Mouse (Mus musculus) cortical plate, adult 2 months (tissue): ENCODE data around the gene Trim15.

ENCODE experiments used
- CTCF ChIP-seq: fragments of 200-500 bp; IDR thresholded peaks from 2 replicates; pipeline ENCODE4 v1.5.1; 2011; ENCODE audit warnings: mild to moderate bottlenecking, control low read depth, low read length; ENCODE audit not compliant: insufficient read depth; ENCODE audit errors: extremely low read depth
- POLR2A ChIP-seq: fragments of 200-500 bp; IDR thresholded peaks from 2 replicates; pipeline ENCODE4 v1.6.1; 2011; ENCODE audit warnings: mild to moderate bottlenecking, low read length, control low read depth; ENCODE audit not compliant: insufficient read depth; ENCODE audit errors: extremely low read depth

DNA sequence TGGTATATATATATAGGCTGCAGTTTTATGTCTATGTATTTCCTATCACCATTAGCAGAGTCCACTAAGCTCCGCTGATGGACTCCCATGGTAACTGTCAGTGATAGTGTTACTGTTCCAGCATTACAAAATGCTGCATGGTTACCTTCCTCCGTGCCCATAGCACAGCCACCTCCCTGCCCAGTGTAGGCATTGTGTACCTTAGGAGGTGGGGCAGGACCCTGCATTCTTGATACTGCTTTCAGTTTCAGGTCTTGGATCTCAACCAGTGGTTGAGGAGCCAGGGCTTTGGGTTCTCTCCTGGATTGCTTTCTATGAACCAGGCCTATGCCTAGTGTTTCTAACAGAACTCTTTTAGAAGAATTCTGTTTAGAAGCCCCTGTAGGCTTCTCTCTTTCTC, 17.0 kb downstream of the Trim15 start:
- no peak for TF ChIP-seq CTCF
- no peak for TF ChIP-seq POLR2A
